Mouse (Mus musculus) olfactory bulb, adult 2 months (tissue): Measurements from ENCODE around the gene Tnfsf13.

Experiments used
- CTCF ChIP-seq: fragments of 200-500 bp; IDR thresholded peaks from 2 replicates; pipeline ENCODE4 v1.5.1; 2012; ENCODE audit warnings: low read depth, mild to moderate bottlenecking, low read length, moderate library complexity; ENCODE audit not compliant: insufficient read depth
- POLR2A ChIP-seq: fragments of 200-500 bp; IDR thresholded peaks from 2 replicates; pipeline ENCODE4 v1.6.1; 2012; ENCODE audit warnings: mild to moderate bottlenecking, low read depth, low read length, moderate library complexity; ENCODE audit not compliant: insufficient read depth

GRCm38 (mm10) chr11:69672211-69672706 is 13.3 kb downstream of the Tnfsf13 start, which contains the start of gene Eif4a1:
- TF ChIP-seq CTCF (no peak), POLR2A (peak; percentile 95)
